Mouse (Mus musculus): ENCODE measurements around the gene Misp.

The Misp gene

GRCm38 (mm10) chr10:79854801-79855541 is 34.2 kb downstream of the Misp start:
- peak; percentile 76 to 78 for DNase-seq (ENCODE audit: low spot score in 2 of 2)

- peak in 1 of 2 experiments; percentile 65 for DNase-seq (ENCODE audit: low spot score in 2 of 2)
These were observed 34.9 kb downstream of the Misp start for GRCm38 (mm10) chr10:79855558-79856184.

GRCm38 (mm10) chr10:79856280-79856679 is 35.5 kb downstream of the Misp start:
- no peak for DNase-seq (ENCODE audit: low spot score in 2 of 2)

- peak in 1 of 2 experiments; percentile 44 for DNase-seq (ENCODE audit: low spot score in 2 of 2)
These were observed 36.1 kb downstream of the Misp start for GRCm38 (mm10) chr10:79856704-79857451.

- DNase-seq (ENCODE audit: low spot score in 2 of 2): peak; percentile 81 to 85
These were observed 36.6 kb downstream of the Misp start for GRCm38 (mm10) chr10:79857452-79857811.

GRCm38 (mm10) chr10:79857894-79858293 is 37.1 kb downstream of the Misp start:
- DNase-seq (ENCODE audit: low spot score in 2 of 2): no peak

- peak; percentile 90 to 92 for DNase-seq (ENCODE audit: low spot score in 2 of 2)
These were observed 37.8 kb downstream of the Misp start for GRCm38 (mm10) chr10:79858416-79859074.

- no peak for DNase-seq (ENCODE audit: low spot score in 2 of 2)
These were observed 38.3 kb downstream of the Misp start for GRCm38 (mm10) chr10:79859116-79859515.

GRCm38 (mm10) chr10:79860079-79860911 is 39.5 kb downstream of the Misp start:
- no peak for DNase-seq (ENCODE audit: low spot score in 2 of 2)

- no peak for DNase-seq (ENCODE audit: low spot score in 2 of 2)
These were observed 40.6 kb downstream of the Misp start for GRCm38 (mm10) chr10:79861230-79862048.

GRCm38 (mm10) chr10:79862049-79862788 is 41.4 kb downstream of the Misp start:
- no peak for DNase-seq (ENCODE audit: low spot score in 2 of 2)

GRCm38 (mm10) chr10:79862925-79863324 is 42.1 kb downstream of the Misp start:
- DNase-seq (ENCODE audit: low spot score in 2 of 2): no peak

GRCm38 (mm10) chr10:79864351-79865188 is 43.8 kb downstream of the Misp start:
- no peak for DNase-seq (ENCODE audit: low spot score in 2 of 2)

- no peak for DNase-seq (ENCODE audit: low spot score in 2 of 2)
These were observed 44.4 kb downstream of the Misp start for GRCm38 (mm10) chr10:79865189-79865601.

GRCm38 (mm10) chr10:79865801-79866295 is 45.1 kb downstream of the Misp start:
- no peak for DNase-seq (ENCODE audit: low spot score in 2 of 2)

- no peak for DNase-seq (ENCODE audit: low spot score in 2 of 2)
These were observed 45.8 kb downstream of the Misp start for GRCm38 (mm10) chr10:79866601-79867000.

- peak in 1 of 2 experiments; percentile 63 for DNase-seq (ENCODE audit: low spot score in 2 of 2)
These were observed 51.1 kb downstream of the Misp start for GRCm38 (mm10) chr10:79871845-79872244.

- peak in 1 of 2 experiments; percentile 47 for DNase-seq (ENCODE audit: low spot score in 2 of 2)
These were observed 52.1 kb downstream of the Misp start for GRCm38 (mm10) chr10:79872862-79873261.

Measured in right cerebral cortex, postnatal 10 days (tissue).